Mouse (Mus musculus): ENCODE results near the gene L3mbtl4. TPM values are rescaled to one million over a fixed set of nuclear protein-coding genes. Genes with fewer than 3 reads are reported as not detected.

L3mbtl4 gene
- polyA plus RNA-seq, 1 experiment from 2014 or later, result 0.13 TPM

DNA sequence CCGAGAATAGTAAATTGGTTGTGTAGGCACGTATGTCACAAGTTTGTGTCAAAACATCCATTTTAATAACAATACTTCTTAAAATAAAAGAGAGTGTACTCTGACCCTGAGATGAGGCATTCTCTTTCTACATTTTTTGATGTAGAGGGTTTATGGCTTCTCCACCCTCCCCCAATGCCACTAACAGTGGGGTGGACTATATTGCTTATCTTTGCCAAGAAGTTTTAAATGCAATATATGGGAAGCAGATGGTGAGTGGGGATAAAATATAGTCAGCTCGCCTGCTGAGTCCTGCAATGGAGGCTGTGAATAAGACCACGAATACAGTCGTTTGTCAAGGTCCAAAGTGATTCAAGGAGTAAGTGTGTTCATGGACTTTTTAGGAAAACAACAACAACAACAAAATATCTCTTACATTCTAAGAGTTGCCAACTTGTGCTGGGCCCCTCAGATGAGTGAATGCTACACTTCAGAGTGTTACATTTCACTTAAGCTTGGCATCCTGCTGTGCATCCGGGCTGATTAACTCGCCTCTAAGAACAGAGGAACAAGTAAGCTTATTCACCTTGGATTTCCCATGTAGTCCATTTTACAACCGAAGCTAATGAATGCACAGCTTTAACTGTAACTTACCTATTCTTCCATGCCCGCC, 18.2 kb downstream of the L3mbtl4 start:
- no peaks in the 10 kb centered on the region for H3K27me3 ChIP-seq
- H3K9ac ChIP-seq, result no peak overlapping the region
- no peak overlapping the region for H3K4me3 ChIP-seq
- H3K4me1 ChIP-seq, result peaks cover 16% of the 10 kb centered on the region
- H3K27ac ChIP-seq, result no peak overlapping the region
- WGBS, result 22% methylated on average over 9 of the region's 9 CpGs
- H3K36me3 ChIP-seq, result no peaks in the 10 kb centered on the region
- no peak overlapping the region for H3K4me2 ChIP-seq (replicated peaks)
- peak; percentile 66 for ATAC-seq (ENCODE audit: low FRiP score, low read depth)
- peaks cover 6% of the 10 kb centered on the region for H3K9me3 ChIP-seq

- 83% methylated on average over 6 of the region's 6 CpGs for WGBS
- Histone ChIP-seq H3K4me1 (no peaks in the 10 kb centered on the region), H3K27me3 (no peaks in the 10 kb centered on the region), H3K4me3 (no peak overlapping the region), H3K4me2 (replicated peaks) (no peak overlapping the region), H3K27ac (no peak overlapping the region), H3K9me3 (no peaks in the 10 kb centered on the region), H3K36me3 (no peaks in the 10 kb centered on the region), H3K9ac (no peak overlapping the region)
- ATAC-seq (ENCODE audit: low FRiP score, low read depth), result no peak
Observed at GRCm38 (mm10) chr17:68308381-68308780, 34.8 kb downstream of the L3mbtl4 start.

DNA sequence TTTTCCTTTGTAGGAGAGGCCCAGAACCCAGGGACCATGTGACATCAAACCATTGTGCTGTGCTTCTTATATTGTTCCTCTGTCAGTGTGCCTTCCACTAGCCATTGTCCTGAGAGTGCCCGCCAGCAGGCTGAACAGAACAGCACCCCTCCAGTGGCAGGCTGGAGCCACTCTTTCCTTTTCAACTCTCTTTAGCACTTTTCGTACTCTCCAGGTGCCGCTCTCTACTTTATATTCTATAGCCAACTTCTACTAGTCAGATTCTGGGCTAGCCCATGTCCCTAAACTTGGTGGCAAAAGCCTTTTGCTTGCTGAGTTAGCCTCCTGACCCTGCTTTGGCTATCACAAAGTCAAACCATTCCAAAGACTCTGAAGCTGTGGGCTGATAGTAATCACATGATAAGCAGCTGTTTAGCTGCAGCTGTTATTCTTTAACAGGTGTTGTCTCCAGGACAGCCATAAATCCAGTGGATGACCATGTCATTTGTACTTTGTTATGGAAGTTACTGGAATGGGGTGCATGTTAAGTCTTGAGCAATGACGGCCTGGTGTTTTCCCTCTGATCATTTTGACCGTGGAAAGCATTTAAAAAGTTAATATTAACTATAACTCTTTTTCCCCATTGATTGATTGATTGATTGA, 38.8 kb downstream of the L3mbtl4 start:
- Histone ChIP-seq H3K27me3 (no peaks in the 10 kb centered on the region), H3K27ac (no peak overlapping the region), H3K9me3 (no peaks in the 10 kb centered on the region), H3K4me1 (no peaks in the 10 kb centered on the region), H3K9ac (no peak overlapping the region), H3K4me3 (no peak overlapping the region), H3K4me2 (replicated peaks) (no peak overlapping the region), H3K36me3 (no peaks in the 10 kb centered on the region)
- ATAC-seq (ENCODE audit: low FRiP score, low read depth), result no peak
- WGBS, result 77% methylated on average over 5 of the region's 5 CpGs

- ATAC-seq (ENCODE audit: low FRiP score, low read depth), result no peak
- H3K27ac ChIP-seq, result no peak overlapping the region
- WGBS, result 87% methylated on average over 8 of the region's 8 CpGs
- H3K9ac ChIP-seq, result no peak overlapping the region
- no peaks in the 10 kb centered on the region for H3K4me1 ChIP-seq
- no peak overlapping the region for H3K4me3 ChIP-seq
- H3K27me3 ChIP-seq, result no peaks in the 10 kb centered on the region
- H3K4me2 ChIP-seq (replicated peaks), result no peak overlapping the region
- H3K36me3 ChIP-seq, result no peaks in the 10 kb centered on the region
- H3K9me3 ChIP-seq, result no peaks in the 10 kb centered on the region
Observed at GRCm38 (mm10) chr17:68320940-68321339, 47.3 kb downstream of the L3mbtl4 start.

- H3K9ac ChIP-seq, result no peak overlapping the region
- H3K9me3 ChIP-seq, result no peaks in the 10 kb centered on the region
- ATAC-seq (ENCODE audit: low FRiP score, low read depth), result no peak
- no peaks in the 10 kb centered on the region for H3K36me3 ChIP-seq
- 72% methylated on average over 3 of the region's 3 CpGs for WGBS
- no peak overlapping the region for H3K4me2 ChIP-seq (replicated peaks)
- H3K4me3 ChIP-seq, result no peak overlapping the region
- H3K27ac ChIP-seq, result no peak overlapping the region
- H3K4me1 ChIP-seq, result no peaks in the 10 kb centered on the region
- H3K27me3 ChIP-seq, result no peaks in the 10 kb centered on the region
Observed at GRCm38 (mm10) chr17:68322607-68323006, 49.0 kb downstream of the L3mbtl4 start.

- WGBS, result 83% methylated on average over 5 of the region's 5 CpGs
- Histone ChIP-seq H3K27me3 (no peaks in the 10 kb centered on the region), H3K4me2 (replicated peaks) (no peak overlapping the region), H3K27ac (no peak overlapping the region), H3K9ac (no peak overlapping the region), H3K4me1 (no peaks in the 10 kb centered on the region), H3K4me3 (no peak overlapping the region), H3K9me3 (0 out of 2 replicates have a peak, but pooled peaks cover 2% of the 10 kb centered on the region), H3K36me3 (no peaks in the 10 kb centered on the region)
- ATAC-seq (ENCODE audit: low FRiP score, low read depth), result no peak
Observed at GRCm38 (mm10) chr17:68332225-68332624, 58.6 kb downstream of the L3mbtl4 start.

DNA sequence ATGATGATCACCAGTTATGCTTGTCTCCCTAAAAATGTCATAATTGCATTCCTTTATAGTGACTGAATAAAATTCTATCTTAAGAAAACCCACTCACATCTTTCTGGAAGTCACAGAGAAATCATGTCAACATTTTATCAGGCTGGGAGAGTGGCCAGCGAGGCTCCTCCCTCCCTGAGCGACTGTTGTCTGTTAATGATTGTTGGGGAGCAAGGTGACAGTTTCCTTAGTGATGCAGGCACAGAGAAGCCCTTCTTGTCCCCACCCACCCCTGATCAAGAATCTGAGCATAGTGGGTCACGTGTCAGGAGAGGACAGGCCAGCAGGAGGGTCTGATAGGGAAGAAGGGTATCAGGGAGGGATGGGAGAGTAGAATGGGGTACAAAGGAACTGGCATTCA, 59.8 kb downstream of the L3mbtl4 start:
- Histone ChIP-seq H3K4me2 (replicated peaks) (no peak overlapping the region), H3K27me3 (no peaks in the 10 kb centered on the region), H3K4me3 (no peak overlapping the region), H3K27ac (no peak overlapping the region), H3K9ac (no peak overlapping the region), H3K9me3 (0 out of 2 replicates have a peak, but pooled peaks cover 2% of the 10 kb centered on the region), H3K4me1 (no peaks in the 10 kb centered on the region), H3K36me3 (no peaks in the 10 kb centered on the region)
- no peak for ATAC-seq (ENCODE audit: low FRiP score, low read depth)
- WGBS, result 59% methylated on average over 3 of the region's 3 CpGs

DNA sequence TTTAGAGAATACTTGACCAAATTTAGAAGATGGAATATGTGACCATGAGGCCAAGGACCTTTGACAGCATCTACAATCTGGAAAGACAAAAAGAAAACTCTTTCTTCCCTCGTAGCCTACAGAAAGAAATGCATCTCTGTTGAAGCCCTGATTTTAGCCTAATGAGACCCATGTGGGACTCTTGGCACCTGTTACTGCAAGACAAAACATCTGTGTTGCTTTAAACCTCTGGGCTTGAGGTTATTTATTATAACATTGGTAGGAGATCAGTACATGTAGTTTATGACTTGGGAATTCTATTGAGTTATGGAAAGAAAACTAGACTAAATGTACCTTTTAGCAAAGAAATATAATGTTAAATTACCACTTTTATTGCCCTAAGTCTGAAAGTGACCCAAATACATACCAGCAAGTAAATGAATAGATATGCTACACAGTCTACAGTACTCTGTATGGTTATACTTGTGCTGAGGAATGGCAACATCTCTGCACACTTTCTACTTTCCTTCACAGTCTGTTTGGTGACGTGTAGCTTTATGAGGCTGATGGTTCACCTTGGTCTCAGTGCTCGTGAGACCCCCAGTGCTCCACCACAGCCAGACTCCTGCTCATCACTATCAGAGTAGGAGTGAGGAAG, 65.4 kb downstream of the L3mbtl4 start:
- Histone ChIP-seq H3K36me3 (no peaks in the 10 kb centered on the region), H3K27ac (no peak overlapping the region), H3K9me3 (no peaks in the 10 kb centered on the region), H3K9ac (no peak overlapping the region), H3K4me3 (no peak overlapping the region), H3K27me3 (no peaks in the 10 kb centered on the region), H3K4me1 (peaks cover 14% of the 10 kb centered on the region; the same call in 1 of the 2 replicates), H3K4me2 (replicated peaks) (no peak overlapping the region)
- 42% methylated on average over 3 of the region's 3 CpGs for WGBS
- peak; percentile 75; the same call in 1 of the 2 replicates for ATAC-seq (ENCODE audit: low FRiP score, low read depth)

DNA sequence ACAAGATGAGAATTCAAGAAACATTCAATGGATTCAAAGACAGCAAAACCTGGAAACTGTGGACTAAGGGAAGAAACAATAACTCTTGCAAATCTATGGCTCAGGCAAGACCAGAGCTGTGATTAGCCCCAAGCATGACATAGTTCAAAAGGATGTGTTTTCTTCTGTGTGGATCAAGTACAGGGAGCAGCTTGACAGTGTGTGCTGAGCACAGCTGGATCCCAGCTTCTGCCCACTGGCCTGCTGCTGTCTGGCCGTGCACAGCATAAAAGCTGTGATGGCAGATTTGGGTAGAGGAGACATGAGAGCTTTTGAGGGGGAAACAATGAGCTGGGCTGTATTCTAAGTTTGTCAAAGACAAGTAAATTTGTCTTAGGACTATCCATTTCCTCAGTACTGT, 84.1 kb downstream of the L3mbtl4 start:
- H3K4me1 ChIP-seq, result no peaks in the 10 kb centered on the region
- H3K4me3 ChIP-seq, result no peak overlapping the region
- ATAC-seq (ENCODE audit: low FRiP score, low read depth), result no peak
- H3K9me3 ChIP-seq, result no peaks in the 10 kb centered on the region
- H3K27me3 ChIP-seq, result no peaks in the 10 kb centered on the region
- H3K27ac ChIP-seq, result no peak overlapping the region
- no peak overlapping the region for H3K9ac ChIP-seq
- no peak overlapping the region for H3K4me2 ChIP-seq (replicated peaks)
- H3K36me3 ChIP-seq, result no peaks in the 10 kb centered on the region
- 53% methylated on average over 1 of the region's 1 CpGs for WGBS

GRCm38 (mm10) chr17:68371101-68371500, 97.5 kb downstream of the L3mbtl4 start:
- H3K36me3 ChIP-seq, result no peaks in the 10 kb centered on the region
- no peaks in the 10 kb centered on the region for H3K27me3 ChIP-seq
- H3K27ac ChIP-seq, result no peak overlapping the region
- no peaks in the 10 kb centered on the region for H3K4me1 ChIP-seq
- H3K4me3 ChIP-seq, result no peak overlapping the region
- WGBS, result 83% methylated on average over 1 of the region's 1 CpGs
- peaks cover 3% of the 10 kb centered on the region; the same call in 1 of the 2 replicates for H3K9me3 ChIP-seq
- H3K9ac ChIP-seq, result no peak overlapping the region
- H3K4me2 ChIP-seq (replicated peaks), result no peak overlapping the region
- ATAC-seq (ENCODE audit: low FRiP score, low read depth), result no peak

DNA sequence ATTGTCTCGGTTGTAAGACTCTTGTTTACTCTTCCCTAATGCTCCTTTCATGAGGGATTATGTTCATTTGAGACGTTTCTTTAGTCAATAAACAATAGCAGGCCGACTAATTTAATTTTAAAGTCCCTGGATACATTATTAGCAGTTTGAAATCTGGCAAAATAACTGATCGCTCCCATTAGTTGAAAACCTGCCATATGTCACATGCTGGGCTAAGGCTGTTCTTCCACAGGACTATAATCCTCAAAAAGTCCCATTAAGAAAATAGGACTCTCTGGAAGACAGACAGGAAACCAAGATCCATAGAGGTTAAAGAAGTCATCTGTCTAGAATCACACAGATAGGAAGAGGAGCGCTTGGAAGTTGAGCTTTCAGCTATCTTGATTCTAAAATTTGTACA, 114.9 kb downstream of the L3mbtl4 start:
- H3K4me1 ChIP-seq, result peaks cover 5% of the 10 kb centered on the region
- no peaks in the 10 kb centered on the region for H3K27me3 ChIP-seq
- no peak overlapping the region for H3K4me2 ChIP-seq (replicated peaks)
- no peak overlapping the region for H3K4me3 ChIP-seq
- H3K9me3 ChIP-seq, result no peaks in the 10 kb centered on the region
- 65% methylated on average over 5 of the region's 5 CpGs for WGBS
- no peak overlapping the region for H3K27ac ChIP-seq
- no peak for ATAC-seq (ENCODE audit: low FRiP score, low read depth)
- H3K36me3 ChIP-seq, result no peaks in the 10 kb centered on the region
- no peak overlapping the region for H3K9ac ChIP-seq

DNA sequence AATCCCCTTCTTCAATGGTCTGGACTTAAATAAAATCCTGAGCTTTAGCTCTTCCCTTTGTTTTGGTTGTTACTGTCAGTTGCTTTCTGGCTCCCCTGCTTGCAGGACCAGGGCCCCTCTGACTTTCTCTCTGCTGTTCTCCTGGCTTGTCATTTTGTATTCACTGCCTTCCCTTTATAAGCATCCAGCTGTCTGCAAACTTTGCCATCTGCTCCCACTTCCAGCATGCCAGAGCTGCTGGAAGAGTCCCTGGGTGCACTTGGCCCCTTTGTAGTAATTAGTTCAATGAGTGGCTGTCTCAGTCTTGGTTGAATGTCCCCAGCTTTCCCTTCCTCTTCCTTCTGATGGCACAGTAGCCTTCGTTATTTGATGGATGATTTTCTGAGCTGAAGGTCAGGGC, 132.4 kb downstream of the L3mbtl4 start:
- no peak for ATAC-seq (ENCODE audit: low FRiP score, low read depth)
- Histone ChIP-seq H3K36me3 (no peaks in the 10 kb centered on the region), H3K4me3 (no peak overlapping the region), H3K27me3 (no peaks in the 10 kb centered on the region), H3K27ac (no peak overlapping the region), H3K4me1 (no peaks in the 10 kb centered on the region), H3K4me2 (replicated peaks) (no peak overlapping the region), H3K9ac (no peak overlapping the region), H3K9me3 (no peaks in the 10 kb centered on the region)
- 64% methylated on average over 1 of the region's 1 CpGs for whole genome bisulfite sequencing

All from limb, embryonic 13.5 days (tissue).